Mouse (Mus musculus): Measurements from ENCODE around the gene Srp54c. TPM values are rescaled to one million over a fixed set of nuclear protein-coding genes. Genes with fewer than 3 reads are reported as not detected.

Gene Srp54c
- polyA plus RNA-seq, 1 experiment from 2014 or later: 70.0 TPM

DNA sequence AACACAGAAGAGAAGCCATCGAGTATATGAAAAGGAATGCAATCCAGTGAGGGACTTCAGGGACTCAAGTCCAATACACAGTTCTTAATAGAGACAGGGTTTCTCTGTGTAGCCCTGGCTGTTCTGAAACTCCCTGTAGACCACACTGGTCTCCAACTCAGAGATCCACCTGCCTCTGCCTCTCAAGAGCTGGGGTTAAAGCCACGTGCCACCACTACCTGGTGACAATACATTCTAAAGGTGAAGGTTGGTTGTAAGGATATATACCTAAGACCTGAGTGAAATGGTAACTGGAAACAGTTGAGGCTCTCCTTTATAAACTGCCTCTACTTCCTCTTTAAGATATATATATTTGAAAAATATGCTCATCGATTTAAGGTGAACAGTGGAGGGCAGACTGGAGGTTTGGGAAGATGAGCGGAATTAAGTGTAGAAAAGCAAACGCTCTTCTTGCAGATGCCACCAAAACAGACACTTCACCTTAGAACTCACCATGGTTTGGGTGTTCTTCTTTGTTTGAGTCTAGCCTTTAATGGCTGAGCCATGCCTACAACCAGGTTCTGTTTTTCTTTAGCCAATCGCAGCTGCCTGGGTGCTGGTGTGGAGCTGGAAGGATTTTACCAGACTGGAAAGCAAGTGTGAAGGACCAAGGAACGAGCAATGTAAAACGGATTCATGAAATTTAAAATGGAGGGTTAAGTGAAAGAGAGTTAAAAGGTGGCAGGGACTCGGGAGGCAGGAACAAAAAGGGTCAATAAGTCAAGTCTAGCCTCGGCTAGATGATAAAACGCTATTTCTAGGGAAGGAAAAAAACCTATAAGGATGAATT lies 71.7 kb downstream of the Srp54c start:
- Histone ChIP-seq H3K4me3 (ENCODE audit: inconsistent target) (peak overlapping the region; percentile 90), H3K79me2 (ENCODE audit: inconsistent target) (peaks cover 22% of the 10 kb centered on the region), H3K36me3 (ENCODE audit: inconsistent target) (peaks cover 19% of the 10 kb centered on the region; the same call in 1 of the 2 replicates), H3K27ac (peak overlapping the region; percentile 86)
- 20% methylated on average over 11 of the region's 11 CpGs for WGBS (ENCODE audit: missing documents)

DNA sequence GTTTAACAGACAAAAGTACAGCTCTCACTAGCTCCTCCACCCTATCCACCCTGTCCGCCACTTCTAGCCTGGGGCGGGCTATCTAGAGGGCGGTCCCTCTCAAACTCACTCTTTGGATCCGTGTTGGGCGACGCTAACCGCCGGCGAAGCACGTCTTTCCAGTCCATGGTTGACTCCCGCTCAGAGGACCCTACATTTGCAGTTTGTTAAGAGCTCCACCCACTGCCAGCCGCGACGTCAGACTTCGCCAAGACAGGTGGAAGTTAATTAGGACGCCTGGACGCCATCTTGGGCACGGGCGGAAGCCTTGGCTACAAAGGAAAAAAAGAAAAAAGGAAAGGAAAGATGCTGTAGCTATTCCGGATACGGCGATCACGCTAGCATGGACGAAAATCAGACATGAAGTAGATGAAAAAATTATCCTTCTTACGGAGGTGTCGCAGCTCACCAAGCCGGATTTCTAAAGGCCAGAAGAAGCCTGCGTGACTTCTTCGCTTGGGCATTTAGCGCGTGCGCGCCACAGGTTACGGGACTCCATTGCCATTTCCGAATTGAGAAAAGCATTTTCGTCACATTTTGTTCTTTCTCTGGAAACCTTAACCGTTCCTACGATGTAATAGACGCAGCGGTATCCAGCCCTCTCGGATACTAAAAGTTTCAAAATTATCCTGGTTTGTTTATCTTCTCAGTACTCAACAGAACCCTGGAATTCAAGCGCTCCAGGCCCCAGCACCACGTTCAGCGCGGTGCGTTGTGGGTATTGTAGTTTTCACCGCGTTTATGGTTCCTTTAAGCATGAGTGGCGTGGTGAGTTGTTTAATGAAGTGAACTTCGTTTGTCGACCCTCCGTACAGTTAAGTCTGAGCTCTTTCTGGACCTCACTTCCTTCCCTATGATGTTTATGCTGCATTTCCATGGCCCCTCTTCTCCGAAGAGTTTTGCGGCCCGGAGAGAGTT lies 72.8 kb downstream of the Srp54c start, which contains the start of gene Ppp2r3c:
TSS of gene Ppp2r3c (minus strand) at position 514 of the 957 bp plus-strand sequence.
- under 1% methylated on average over 55 of the region's 55 CpGs for WGBS (ENCODE audit: missing documents)
- H3K79me2 ChIP-seq (ENCODE audit: inconsistent target): peaks cover 22% of the 10 kb centered on the region
- peaks cover 8% of the 10 kb centered on the region; the same call in 1 of the 2 replicates for H3K36me3 ChIP-seq (ENCODE audit: inconsistent target)
- H3K27ac ChIP-seq: peak within 1 kb of the TSS; percentile 86
- H3K4me3 ChIP-seq (ENCODE audit: inconsistent target): peak within 1 kb of the TSS; percentile 90

DNA sequence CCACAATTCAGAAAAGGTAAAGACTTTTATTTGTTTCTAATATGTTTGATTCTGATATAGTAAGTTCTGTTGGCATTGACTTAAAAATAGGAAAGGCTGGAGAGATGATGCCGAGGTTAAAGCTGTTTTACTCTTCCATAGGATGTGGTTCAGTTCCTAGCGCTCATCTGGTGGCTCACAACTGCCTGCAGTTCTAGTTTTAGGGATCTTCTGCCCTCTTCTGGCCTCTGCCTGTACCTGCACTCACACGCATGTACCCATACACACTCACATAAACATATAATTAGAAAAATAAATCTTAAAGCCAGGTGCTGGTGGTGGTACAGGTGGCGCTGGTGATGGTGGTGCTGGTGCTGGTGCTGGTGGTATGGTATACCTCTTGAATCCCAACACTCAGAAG lies 76.4 kb downstream of the Srp54c start:
- WGBS (ENCODE audit: missing documents): 94% methylated on average over 4 of the region's 4 CpGs
- Histone ChIP-seq H3K27ac (no peak overlapping the region), H3K79me2 (ENCODE audit: inconsistent target) (peaks cover 5% of the 10 kb centered on the region), H3K36me3 (ENCODE audit: inconsistent target) (0 out of 2 replicates have a peak, but pooled peaks cover 6% of the 10 kb centered on the region), H3K4me3 (ENCODE audit: inconsistent target) (no peak overlapping the region)

DNA sequence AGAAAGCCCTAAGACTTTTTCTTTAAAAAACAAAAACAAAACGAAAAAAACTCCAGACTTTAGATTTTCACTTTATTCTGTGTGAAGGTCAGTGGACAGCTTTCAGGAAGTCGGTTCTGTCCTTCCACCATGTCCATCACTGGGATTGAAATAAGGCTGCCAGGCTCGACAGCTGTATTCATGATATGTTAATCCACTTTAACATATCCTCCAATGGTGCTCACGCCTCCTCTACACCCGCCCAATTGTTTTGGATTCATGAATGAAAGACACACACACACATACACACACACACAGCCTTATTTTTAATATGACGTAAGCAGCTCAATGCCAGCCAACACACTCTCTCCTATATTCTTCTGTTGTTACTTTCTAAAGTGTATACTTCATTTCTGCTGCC lies 77.6 kb downstream of the Srp54c start:
- Histone ChIP-seq H3K36me3 (ENCODE audit: inconsistent target) (0 out of 2 replicates have a peak, but pooled peaks cover 6% of the 10 kb centered on the region), H3K4me3 (ENCODE audit: inconsistent target) (no peak overlapping the region), H3K27ac (no peak overlapping the region), H3K79me2 (ENCODE audit: inconsistent target) (no peaks in the 10 kb centered on the region)
- 89% methylated on average over 6 of the region's 6 CpGs for WGBS (ENCODE audit: missing documents)

DNA sequence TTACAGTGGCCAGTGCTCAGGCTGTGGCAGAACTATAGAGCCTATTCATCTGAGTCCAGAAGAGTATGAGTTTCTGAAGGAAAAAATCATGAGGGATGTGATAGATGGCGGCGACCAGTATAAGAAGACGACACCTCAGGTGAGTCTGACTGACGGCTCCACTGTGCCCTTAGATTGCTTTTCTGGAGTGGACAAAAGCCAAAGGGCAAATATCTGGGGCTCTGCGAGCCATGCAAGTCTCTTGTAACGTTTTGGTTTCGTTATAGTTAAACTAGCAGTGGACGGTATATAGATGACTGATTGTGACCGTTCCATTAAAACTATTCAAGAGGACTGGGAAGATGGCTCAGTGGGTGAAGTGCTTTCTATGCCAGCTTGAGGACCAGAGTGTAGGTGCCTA lies 78.8 kb downstream of the Srp54c start:
- Histone ChIP-seq H3K4me3 (ENCODE audit: inconsistent target) (no peak overlapping the region), H3K79me2 (ENCODE audit: inconsistent target) (no peaks in the 10 kb centered on the region), H3K36me3 (ENCODE audit: inconsistent target) (0 out of 2 replicates have a peak, but pooled peaks cover 6% of the 10 kb centered on the region), H3K27ac (no peak overlapping the region)
- 90% methylated on average over 9 of the region's 9 CpGs for WGBS (ENCODE audit: missing documents)

DNA sequence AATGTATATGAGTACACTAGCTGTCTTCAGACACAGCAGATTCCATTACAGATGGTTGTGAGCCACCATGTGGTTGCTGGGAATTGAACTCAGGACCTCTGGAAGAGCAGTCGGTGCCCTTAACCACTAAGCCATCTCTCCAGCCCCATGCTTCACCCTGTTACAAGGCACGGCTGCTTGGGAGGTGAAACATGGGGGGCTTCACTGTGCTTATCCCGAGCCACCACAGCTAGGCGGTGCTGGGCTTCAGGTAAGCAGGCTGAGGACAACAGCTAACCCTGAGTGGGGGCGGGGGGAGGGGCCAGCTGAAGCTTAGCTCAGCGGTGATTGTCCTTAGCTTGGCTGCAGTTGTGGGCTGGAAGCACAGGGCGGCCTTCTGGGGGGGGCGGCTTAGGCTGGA lies 79.5 kb downstream of the Srp54c start:
- H3K4me3 ChIP-seq (ENCODE audit: inconsistent target): no peak overlapping the region
- WGBS (ENCODE audit: missing documents): 95% methylated on average over 8 of the region's 8 CpGs
- H3K27ac ChIP-seq: no peak overlapping the region
- H3K36me3 ChIP-seq (ENCODE audit: inconsistent target): 0 out of 2 replicates have a peak, but pooled peaks cover 6% of the 10 kb centered on the region
- no peaks in the 10 kb centered on the region for H3K79me2 ChIP-seq (ENCODE audit: inconsistent target)

DNA sequence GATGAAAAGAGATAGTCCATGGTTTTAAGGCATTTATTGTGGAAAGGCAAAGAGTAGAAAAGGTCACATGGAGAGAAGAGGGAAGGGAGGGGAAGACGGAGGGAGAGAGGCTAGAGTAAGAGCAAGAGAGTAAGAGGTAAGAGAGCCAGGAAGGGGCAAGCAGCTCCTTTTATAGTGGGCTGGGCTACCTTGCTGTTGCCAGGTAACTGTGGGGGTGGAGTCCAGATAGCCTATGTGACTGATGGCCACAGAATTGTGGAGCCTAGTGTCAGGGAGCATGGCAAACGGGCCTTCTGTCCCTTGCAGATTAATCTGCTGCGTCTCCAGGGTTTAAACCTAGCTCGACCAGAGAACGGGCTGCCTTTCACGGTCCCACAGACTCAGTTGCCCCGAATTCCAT lies 81.9 kb downstream of the Srp54c start:
- H3K36me3 ChIP-seq (ENCODE audit: inconsistent target): 0 out of 2 replicates have a peak, but pooled peaks cover 6% of the 10 kb centered on the region
- H3K27ac ChIP-seq: no peak overlapping the region
- WGBS (ENCODE audit: missing documents): 92% methylated on average over 7 of the region's 7 CpGs

More for the DNA sequence above, 81.9 kb downstream of the Srp54c start:
- no peaks in the 10 kb centered on the region for H3K79me2 ChIP-seq (ENCODE audit: inconsistent target)
- no peak overlapping the region for H3K4me3 ChIP-seq (ENCODE audit: inconsistent target)

Other genes starting within 250 kb of the Srp54c start
- gene Gm20403, start 243.6 kb upstream of the Srp54c start, polyA plus RNA-seq (2018): not detected in 3 replicates
- 18.5 to 21.9 TPM (median 20.9 TPM) in 3 replicates for gene Baz1a, start 215.8 kb upstream of the Srp54c start, polyA plus RNA-seq (2018)
- 3.6 to 6.1 TPM (median 4.8 TPM) in 3 replicates for gene 2700097O09Rik, start 150.1 kb upstream of the Srp54c start, polyA plus RNA-seq (2018)
- 46.9 to 246 TPM (median 50.9 TPM) in 3 replicates for gene Srp54a, start 149.9 kb upstream of the Srp54c start, polyA plus RNA-seq (2018)
- 24.9 to 76.5 TPM (median 28.7 TPM) in 3 replicates for gene Fam177a, start 105.7 kb upstream of the Srp54c start, polyA plus RNA-seq (2018)
- gene Srp54b, start 75.1 kb upstream of the Srp54c start, polyA plus RNA-seq (2018): 9.6 to 31.5 TPM (median 30.7 TPM) in 3 replicates
- gene 1700047I17Rik2, start 30.6 kb upstream of the Srp54c start, polyA plus RNA-seq (2018): not detected in 3 replicates
- 7.0 to 7.9 TPM (median 7.4 TPM) in 3 replicates for gene 1110008L16Rik, start 69.4 kb downstream of the Srp54c start, polyA plus RNA-seq (2018)
- 9.6 to 11.8 TPM (median 10.6 TPM) in 3 replicates for gene Ppp2r3c, start 72.8 kb downstream of the Srp54c start, polyA plus RNA-seq (2018)
- 135 to 267 TPM (median 190 TPM) in 3 replicates for gene Psma6, start 154.1 kb downstream of the Srp54c start, polyA plus RNA-seq (2018)

Data from macrophage (primary cell).